Mouse (Mus musculus) lung, postnatal 0 days (tissue): ENCODE measurements around the gene Sgce.

Experiments
- CTCF ChIP-seq: IDR thresholded peaks from 2 replicates; pipeline ENCODE4 v1.5.1; 2016; ENCODE audit warnings: antibody characterized with exemption, mild to moderate bottlenecking
- EP300 ChIP-seq: IDR thresholded peaks from 2 replicates; pipeline ENCODE4 v1.6.1; 2016; ENCODE audit warnings: antibody characterized with exemption, mild to moderate bottlenecking, control low read depth

DNA sequence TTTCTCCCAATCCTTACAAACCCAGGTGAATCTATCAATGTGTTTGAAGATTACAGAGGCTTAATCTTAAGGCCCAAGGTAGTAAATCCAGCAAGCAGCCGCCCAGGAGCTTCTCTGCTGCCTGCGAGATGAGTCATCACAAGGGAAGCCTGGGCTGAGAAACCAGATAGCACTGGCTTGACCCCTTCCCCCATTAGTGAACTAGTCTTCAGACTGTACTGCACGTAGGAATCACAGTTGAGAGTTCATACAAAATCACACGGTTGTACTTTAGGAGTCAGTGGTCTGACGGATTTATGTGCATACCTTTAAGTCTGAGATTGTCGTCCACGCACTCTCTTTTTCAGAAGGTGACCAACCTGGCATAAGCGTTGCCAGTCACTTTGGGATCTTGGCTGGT lies 13.8 kb downstream of the Sgce start:
- no peak for TF ChIP-seq CTCF
- no peak for TF ChIP-seq EP300
